Mouse (Mus musculus): ENCODE results near the gene Naxd.
A peak's percentile ranks its signal among the peaks of the same experiment; 100 is the strongest.

Gene Naxd

GRCm38 (mm10) chr8:11555720-11556591 lies 58.6 kb downstream of the Naxd start:
- peak; percentile 99 for DNase-seq (ENCODE audit: low read depth, low spot score)

GRCm38 (mm10) chr8:11556691-11557423 lies 59.6 kb downstream of the Naxd start:
- peak; percentile 19 for DNase-seq (ENCODE audit: low read depth, low spot score)

GRCm38 (mm10) chr8:11557424-11557767 lies 60.1 kb downstream of the Naxd start:
- DNase-seq (ENCODE audit: low read depth, low spot score), result no peak

GRCm38 (mm10) chr8:11557768-11558629 lies 60.7 kb downstream of the Naxd start:
- peak; percentile 94 for DNase-seq (ENCODE audit: low read depth, low spot score)

GRCm38 (mm10) chr8:11559511-11559910 lies 62.2 kb downstream of the Naxd start:
- DNase-seq (ENCODE audit: low read depth, low spot score), result no peak

GRCm38 (mm10) chr8:11560220-11560619 lies 62.9 kb downstream of the Naxd start:
- DNase-seq (ENCODE audit: low read depth, low spot score), result no peak

- no peak for DNase-seq (ENCODE audit: low read depth, low spot score)
Measured at GRCm38 (mm10) chr8:11564236-11564635, 66.9 kb downstream of the Naxd start.
